Mouse (Mus musculus) testis, adult 2 months (tissue): ENCODE results near the gene Cfap97d1.

Experiments used
- CTCF ChIP-seq: fragments of 200-500 bp; IDR thresholded peaks from 2 replicates; pipeline ENCODE4 v1.5.1; 2012; ENCODE audit warnings: low read depth, mild to moderate bottlenecking, inconsistent platforms, low read length, moderate library complexity; ENCODE audit not compliant: control insufficient read depth, insufficient read depth, insufficient replicate concordance
- POLR2A ChIP-seq: fragments of 200-500 bp; IDR thresholded peaks from 2 replicates; pipeline ENCODE4 v1.6.1; 2012; ENCODE audit warnings: low read depth, mild to moderate bottlenecking, inconsistent platforms, low read length, moderate library complexity; ENCODE audit not compliant: control insufficient read depth

DNA sequence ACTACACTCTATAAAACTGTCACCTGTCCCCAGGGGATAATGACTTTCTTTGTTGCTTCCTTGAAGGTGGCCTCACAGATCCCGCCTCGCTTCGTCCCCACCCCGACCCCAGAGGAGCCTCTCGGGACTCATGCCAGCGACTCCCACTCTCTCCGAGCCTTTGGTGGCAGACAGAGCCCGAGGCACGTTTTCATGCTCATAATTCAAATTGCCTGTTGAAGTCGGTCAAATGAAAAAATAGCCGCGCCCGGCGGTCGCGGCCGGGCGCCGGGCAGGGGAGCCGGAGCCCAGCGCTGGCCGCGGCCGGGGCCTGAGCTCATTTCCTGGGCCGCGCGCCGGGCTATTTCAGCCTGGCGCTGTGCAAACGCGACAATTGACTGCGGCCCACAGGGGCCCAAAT lies 47.0 kb upstream of the Cfap97d1 start:
- TF ChIP-seq POLR2A (no peak), CTCF (no peak)
